Mouse (Mus musculus) stomach, embryonic 16.5 days (tissue): Measurements from ENCODE around the gene Tbc1d10c. TPM values are rescaled to one million over a fixed set of nuclear protein-coding genes. Genes with fewer than 3 reads are reported as not detected.

Experiments
- ATAC-seq: fragments of 200-750 bp; cut with Nextera tagmentation; 2 replicates; pipeline ENCODE4 v1.8.0; 2017; ENCODE audit warnings: moderate number of reproducible peaks, moderate TSS enrichment; ENCODE audit not compliant: insufficient read depth, low FRiP score
- H3K27ac ChIP-seq: fragments of 300-500 bp; sonication (generic); 2 replicates; pipeline ENCODE4 v1.5.1; 2014; ENCODE audit warnings: low read length
- H3K27me3 ChIP-seq: fragments of 300-500 bp; sonication (generic); 2 replicates; pipeline ENCODE4 v1.6.1; 2014; ENCODE audit warnings: low read length, control low read depth, mixed read lengths; ENCODE audit not compliant: control insufficient read depth, insufficient read depth
- H3K36me3 ChIP-seq: fragments of 300-500 bp; sonication (generic); 2 replicates; pipeline ENCODE4 v1.6.1; 2014; ENCODE audit warnings: low read length; ENCODE audit not compliant: control insufficient read depth, insufficient read depth
- H3K4me1 ChIP-seq: fragments of 300-500 bp; sonication (generic); 2 replicates; pipeline ENCODE4 v1.6.1; 2014; ENCODE audit warnings: low read length, control low read depth, mixed read lengths; ENCODE audit not compliant: control insufficient read depth, insufficient read depth
- H3K4me2 ChIP-seq: fragments of 300-500 bp; sonication (generic); 2 replicates; pipeline ENCODE4 v1.6.1; 2014; ENCODE audit warnings: low read depth, low read length, mixed read lengths
- H3K4me3 ChIP-seq: fragments of 300-500 bp; sonication (generic); replicated peaks from 2 replicates; pipeline ENCODE4 v1.5.1; 2014; ENCODE audit warnings: mild to moderate bottlenecking, low read length
- H3K9ac ChIP-seq: fragments of 300-500 bp; sonication (generic); 2 replicates; pipeline ENCODE4 v1.6.1; 2014; ENCODE audit warnings: low read length
- H3K9me3 ChIP-seq: fragments of 300-500 bp; sonication (generic); replicated peaks from 2 replicates; pipeline ENCODE4 v1.6.1; 2016; ENCODE audit warnings: low read length, control low read depth; ENCODE audit not compliant: control insufficient read depth
- WGBS: fragments of 180-500 bp; shearing (Covaris S2); extraction: QIAGEN DNeasy Blood & Tissue Kit; methylation state at CpG from one replicate; pipeline ENCODE4 v1.1.7; 2014; 5-methylcytosine and 5-hydroxymethylcytosine counted together
- polyA plus RNA-seq: library from polyadenylated mRNA; unstranded; fragments of >200 nt; fragmentation: Nextera tagmentation; extraction: Ambion mirVana; gene quantifications from 2 replicates; pipeline ENCODE4 v1.2.1, GENCODE M21; 2015

Tbc1d10c gene
- polyA plus RNA-seq, 1 experiment from 2014 or later: 3.6 TPM

- Histone ChIP-seq H3K27me3 (no peaks in the 10 kb centered on the region), H3K36me3 (no peaks in the 10 kb centered on the region), H3K9me3 (no peaks in the 10 kb centered on the region), H3K4me1 (peaks cover 43% of the 10 kb centered on the region), H3K27ac (no peak overlapping the region), H3K9ac (peak overlapping the region; percentile 6), H3K4me2 (no peak overlapping the region), H3K4me3 (no peak overlapping the region)
- ATAC-seq: no peak
- WGBS: 52% methylated on average over 4 of the region's 4 CpGs
Observed at GRCm38 (mm10) chr19:4211891-4212588, 21.0 kb upstream of the Tbc1d10c start.

GRCm38 (mm10) chr19:4208563-4208962 lies 17.5 kb upstream of the Tbc1d10c start:
- Histone ChIP-seq H3K36me3 (no peaks in the 10 kb centered on the region), H3K27me3 (no peaks in the 10 kb centered on the region), H3K9me3 (no peaks in the 10 kb centered on the region), H3K4me2 (no peak overlapping the region), H3K4me1 (peaks cover 17% of the 10 kb centered on the region), H3K9ac (0 out of 2 replicates have a peak overlapping the region, but pooled peaks have one; percentile 7), H3K4me3 (no peak overlapping the region), H3K27ac (no peak overlapping the region)
- 73% methylated on average over 5 of the region's 5 CpGs for WGBS
- ATAC-seq: no peak

GRCm38 (mm10) chr19:4206971-4207370 lies 15.9 kb upstream of the Tbc1d10c start:
- no peak overlapping the region for H3K9ac ChIP-seq
- H3K36me3 ChIP-seq: no peaks in the 10 kb centered on the region
- peak; percentile 60 for ATAC-seq
- H3K4me1 ChIP-seq: peaks cover 12% of the 10 kb centered on the region
- H3K4me2 ChIP-seq: no peak overlapping the region
- WGBS: 3% methylated on average over 2 of the region's 2 CpGs
- H3K27ac ChIP-seq: no peak overlapping the region
- H3K27me3 ChIP-seq: no peaks in the 10 kb centered on the region
- H3K9me3 ChIP-seq: no peaks in the 10 kb centered on the region
- H3K4me3 ChIP-seq: no peak overlapping the region

- no peak for ATAC-seq
- Histone ChIP-seq H3K9me3 (no peaks in the 10 kb centered on the region), H3K27me3 (no peaks in the 10 kb centered on the region), H3K4me3 (no peak overlapping the region), H3K9ac (no peak overlapping the region; the same call in 1 of the 2 replicates), H3K4me1 (peaks cover 22% of the 10 kb centered on the region), H3K4me2 (no peak overlapping the region), H3K36me3 (no peaks in the 10 kb centered on the region), H3K27ac (no peak overlapping the region)
- 62% methylated on average over 4 of the region's 4 CpGs for WGBS
Observed at GRCm38 (mm10) chr19:4204889-4205288, 13.8 kb upstream of the Tbc1d10c start.

- H3K27me3 ChIP-seq: no peaks in the 10 kb centered on the region
- H3K4me1 ChIP-seq: peaks cover 22% of the 10 kb centered on the region
Observed at GRCm38 (mm10) chr19:4203604-4204326, 12.7 kb upstream of the Tbc1d10c start.

GRCm38 (mm10) chr19:4203148-4203547 lies 12.1 kb upstream of the Tbc1d10c start:
- Histone ChIP-seq H3K4me2 (no peak overlapping the region), H3K9ac (no peak overlapping the region), H3K9me3 (no peaks in the 10 kb centered on the region), H3K27me3 (no peaks in the 10 kb centered on the region), H3K4me1 (peaks cover 22% of the 10 kb centered on the region), H3K27ac (no peak overlapping the region), H3K4me3 (no peak overlapping the region), H3K36me3 (no peaks in the 10 kb centered on the region)
- WGBS: 60% methylated on average over 3 of the region's 3 CpGs
- no peak for ATAC-seq

More at GRCm38 (mm10) chr19:4203604-4204326, 12.7 kb upstream of the Tbc1d10c start:
- Histone ChIP-seq H3K9me3 (no peaks in the 10 kb centered on the region), H3K9ac (peak overlapping the region; percentile 32; the same call in 1 of the 2 replicates), H3K4me3 (no peak overlapping the region), H3K4me2 (no peak overlapping the region), H3K36me3 (no peaks in the 10 kb centered on the region), H3K27ac (no peak overlapping the region)
- no peak for ATAC-seq
- 56% methylated on average over 13 of the region's 13 CpGs for WGBS

- Histone ChIP-seq H3K4me2 (peak overlapping the region; percentile 100), H3K9ac (peak overlapping the region; percentile 88), H3K36me3 (no peaks in the 10 kb centered on the region), H3K4me1 (peaks cover 22% of the 10 kb centered on the region), H3K9me3 (no peaks in the 10 kb centered on the region), H3K4me3 (peak overlapping the region; percentile 81), H3K27ac (0 out of 2 replicates have a peak overlapping the region, but pooled peaks have one; percentile 59), H3K27me3 (no peaks in the 10 kb centered on the region)
- WGBS: 28% methylated on average over 7 of the region's 7 CpGs
- no peak for ATAC-seq
Observed at GRCm38 (mm10) chr19:4202149-4202548, 11.1 kb upstream of the Tbc1d10c start.

- ATAC-seq: peak; percentile 85
- WGBS: under 1% methylated on average over 34 of the region's 34 CpGs
- H3K4me3 ChIP-seq: peak within 1 kb of the TSS; percentile 81
- no peaks in the 10 kb centered on the region for H3K27me3 ChIP-seq
- peak within 1 kb of the TSS; percentile 73 for H3K27ac ChIP-seq
- no peaks in the 10 kb centered on the region for H3K9me3 ChIP-seq
- peaks cover 22% of the 10 kb centered on the region for H3K4me1 ChIP-seq
- no peaks in the 10 kb centered on the region for H3K36me3 ChIP-seq
- peak within 1 kb of the TSS; percentile 88 for H3K9ac ChIP-seq
- H3K4me2 ChIP-seq: peak within 1 kb of the TSS; percentile 100
Observed at GRCm38 (mm10) chr19:4201291-4201909, 10.3 kb upstream of the Tbc1d10c start, which contains the start of gene Rad9a. Rad9a (minus strand) TSS chr19:4201662.

GRCm38 (mm10) chr19:4197180-4197579 lies 6.1 kb upstream of the Tbc1d10c start:
- H3K9ac ChIP-seq: no peak overlapping the region
- H3K27ac ChIP-seq: no peak overlapping the region
- peaks cover 29% of the 10 kb centered on the region for H3K4me1 ChIP-seq
- H3K36me3 ChIP-seq: peaks cover 24% of the 10 kb centered on the region; the same call in 1 of the 2 replicates
- ATAC-seq: no peak
- H3K4me2 ChIP-seq: no peak overlapping the region
- no peaks in the 10 kb centered on the region for H3K27me3 ChIP-seq
- H3K9me3 ChIP-seq: no peaks in the 10 kb centered on the region
- no peak overlapping the region for H3K4me3 ChIP-seq
- WGBS: 63% methylated on average over 3 of the region's 3 CpGs
